Mouse (Mus musculus): ENCODE measurements around the gene Atg7. TPM values are rescaled to one million over a fixed set of nuclear protein-coding genes. Genes with fewer than 3 reads are reported as not detected.
"Not testable (repeated sequence)": the region's sequence is repeated elsewhere in the genome, so short reads cannot be mapped to it uniquely, and the experiment has no call there.

Gene Atg7
- polyA plus RNA-seq (2016; fragmentation: Nextera tagmentation; extraction: Ambion mirVana) = 24.4 and 25.0 TPM in 2 replicates

- Histone ChIP-seq H3K9me3 (no peaks in the 10 kb centered on the region), H3K4me1 (replicated peaks) (peaks cover 10% of the 10 kb centered on the region), H3K4me3 (peak within 1 kb of the TSS; percentile 70), H3K27me3 (ENCODE audit: insufficient read depth, poor library complexity, severe bottlenecking) (no peaks in the 10 kb centered on the region), H3K36me3 (no peaks in the 10 kb centered on the region), H3K27ac (peak within 1 kb of the TSS; percentile 86)
- peak; percentile 94 for DNase-seq (ENCODE audit: low spot score)
- WGBS = under 1% methylated on average over 38 of the region's 38 CpGs
Measured at GRCm38 (mm10) chr6:114642601-114643528, at the start of gene Atg7. Gene Atg7, plus strand, starts transcription at chr6:114643097.

- H3K4me1 ChIP-seq (replicated peaks); H3K4me3 ChIP-seq; H3K27ac ChIP-seq; H3K36me3 ChIP-seq; H3K9me3 ChIP-seq; H3K27me3 ChIP-seq (ENCODE audit: insufficient read depth, poor library complexity, severe bottlenecking); DNase-seq (ENCODE audit: low spot score): not testable (repeated sequence)
- 4% methylated on average over 10 of the region's 17 CpGs for WGBS
Measured at GRCm38 (mm10) chr6:114614076-114614475, 28.8 kb upstream of the Atg7 start.

GRCm38 (mm10) chr6:114633886-114634285 lies 9.0 kb upstream of the Atg7 start:
- H3K27ac ChIP-seq; H3K4me1 ChIP-seq (replicated peaks); H3K27me3 ChIP-seq (ENCODE audit: insufficient read depth, poor library complexity, severe bottlenecking); DNase-seq (ENCODE audit: low spot score); H3K9me3 ChIP-seq; H3K4me3 ChIP-seq; H3K36me3 ChIP-seq: not testable (repeated sequence)
- no CpG with 5 or more reads among the region's 14 CpGs for WGBS

GRCm38 (mm10) chr6:114643716-114644115 lies 819 bp downstream of the Atg7 start:
- no peaks in the 10 kb centered on the region for H3K36me3 ChIP-seq
- DNase-seq (ENCODE audit: low spot score) = no peak
- H3K27me3 ChIP-seq (ENCODE audit: insufficient read depth, poor library complexity, severe bottlenecking) = no peaks in the 10 kb centered on the region
- H3K9me3 ChIP-seq = no peaks in the 10 kb centered on the region
- 48% methylated on average over 8 of the region's 8 CpGs for WGBS
- H3K4me3 ChIP-seq = peak overlapping the region; percentile 70
- H3K27ac ChIP-seq = no peak overlapping the region
- H3K4me1 ChIP-seq (replicated peaks) = peaks cover 10% of the 10 kb centered on the region

- 81% methylated on average over 1 of the region's 1 CpGs for WGBS
- no peaks in the 10 kb centered on the region for H3K27me3 ChIP-seq (ENCODE audit: insufficient read depth, poor library complexity, severe bottlenecking)
- H3K36me3 ChIP-seq = no peaks in the 10 kb centered on the region
- no peak overlapping the region for H3K27ac ChIP-seq
- no peak for DNase-seq (ENCODE audit: low spot score)
- H3K4me3 ChIP-seq = no peak overlapping the region
- no peaks in the 10 kb centered on the region for H3K9me3 ChIP-seq
- H3K4me1 ChIP-seq (replicated peaks) = peaks cover 10% of the 10 kb centered on the region
Measured at GRCm38 (mm10) chr6:114644531-114644930, 1.6 kb downstream of the Atg7 start.

- 85% methylated on average over 1 of the region's 1 CpGs for WGBS
- H3K4me1 ChIP-seq (replicated peaks) = peaks cover 16% of the 10 kb centered on the region
Measured at GRCm38 (mm10) chr6:114646201-114646600, 3.3 kb downstream of the Atg7 start.

GRCm38 (mm10) chr6:114647011-114647410 lies 4.1 kb downstream of the Atg7 start:
- Histone ChIP-seq H3K27ac (no peak overlapping the region), H3K4me1 (replicated peaks) (peaks cover 24% of the 10 kb centered on the region), H3K27me3 (ENCODE audit: insufficient read depth, poor library complexity, severe bottlenecking) (no peaks in the 10 kb centered on the region), H3K9me3 (no peaks in the 10 kb centered on the region), H3K36me3 (no peaks in the 10 kb centered on the region), H3K4me3 (no peak overlapping the region)
- no peak for DNase-seq (ENCODE audit: low spot score)
- 89% methylated on average over 6 of the region's 6 CpGs for WGBS

More at GRCm38 (mm10) chr6:114646201-114646600, 3.3 kb downstream of the Atg7 start:
- Histone ChIP-seq H3K27ac (no peak overlapping the region), H3K27me3 (ENCODE audit: insufficient read depth, poor library complexity, severe bottlenecking) (no peaks in the 10 kb centered on the region), H3K9me3 (no peaks in the 10 kb centered on the region), H3K36me3 (no peaks in the 10 kb centered on the region), H3K4me3 (no peak overlapping the region)
- no peak for DNase-seq (ENCODE audit: low spot score)

GRCm38 (mm10) chr6:114648352-114649030 lies 5.6 kb downstream of the Atg7 start:
- no peak overlapping the region for H3K27ac ChIP-seq
- no peaks in the 10 kb centered on the region for H3K9me3 ChIP-seq
- H3K4me3 ChIP-seq = no peak overlapping the region
- peaks cover 31% of the 10 kb centered on the region for H3K4me1 ChIP-seq (replicated peaks)
- no peak for DNase-seq (ENCODE audit: low spot score)
- WGBS = 79% methylated on average over 4 of the region's 4 CpGs
- no peaks in the 10 kb centered on the region for H3K27me3 ChIP-seq (ENCODE audit: insufficient read depth, poor library complexity, severe bottlenecking)
- no peaks in the 10 kb centered on the region for H3K36me3 ChIP-seq

GRCm38 (mm10) chr6:114652209-114652608 lies 9.3 kb downstream of the Atg7 start:
- H3K4me3 ChIP-seq = no peak overlapping the region
- H3K9me3 ChIP-seq = no peaks in the 10 kb centered on the region
- no peaks in the 10 kb centered on the region for H3K27me3 ChIP-seq (ENCODE audit: insufficient read depth, poor library complexity, severe bottlenecking)
- peaks cover 27% of the 10 kb centered on the region for H3K4me1 ChIP-seq (replicated peaks)
- 54% methylated on average over 3 of the region's 3 CpGs for WGBS
- DNase-seq (ENCODE audit: low spot score) = peak; percentile 18
- H3K36me3 ChIP-seq = no peaks in the 10 kb centered on the region
- peak overlapping the region; percentile 84; the same call in 1 of the 2 replicates for H3K27ac ChIP-seq

GRCm38 (mm10) chr6:114656826-114657600 lies 14.1 kb downstream of the Atg7 start:
- no peak overlapping the region for H3K4me3 ChIP-seq
- no peak for DNase-seq (ENCODE audit: low spot score)
- H3K9me3 ChIP-seq = no peaks in the 10 kb centered on the region
- WGBS = 91% methylated on average over 7 of the region's 7 CpGs
- H3K27me3 ChIP-seq (ENCODE audit: insufficient read depth, poor library complexity, severe bottlenecking) = no peaks in the 10 kb centered on the region
- peaks cover 13% of the 10 kb centered on the region for H3K4me1 ChIP-seq (replicated peaks)
- H3K27ac ChIP-seq = no peak overlapping the region
- H3K36me3 ChIP-seq = no peaks in the 10 kb centered on the region

- no peaks in the 10 kb centered on the region for H3K9me3 ChIP-seq
- WGBS = 92% methylated on average over 4 of the region's 4 CpGs
- DNase-seq (ENCODE audit: low spot score) = no peak
- no peaks in the 10 kb centered on the region for H3K36me3 ChIP-seq
- H3K27me3 ChIP-seq (ENCODE audit: insufficient read depth, poor library complexity, severe bottlenecking) = no peaks in the 10 kb centered on the region
- no peak overlapping the region for H3K4me3 ChIP-seq
- H3K4me1 ChIP-seq (replicated peaks) = peaks cover 6% of the 10 kb centered on the region; the same call in 1 of the 2 replicates
- no peak overlapping the region for H3K27ac ChIP-seq
Measured at GRCm38 (mm10) chr6:114657807-114658206, 14.9 kb downstream of the Atg7 start.

- no peaks in the 10 kb centered on the region for H3K9me3 ChIP-seq
- DNase-seq (ENCODE audit: low spot score) = no peak
- no peak overlapping the region for H3K27ac ChIP-seq
- H3K4me1 ChIP-seq (replicated peaks) = no peaks in the 10 kb centered on the region
- no peaks in the 10 kb centered on the region for H3K27me3 ChIP-seq (ENCODE audit: insufficient read depth, poor library complexity, severe bottlenecking)
- no peaks in the 10 kb centered on the region for H3K36me3 ChIP-seq
- no peak overlapping the region for H3K4me3 ChIP-seq
- 67% methylated on average over 4 of the region's 4 CpGs for WGBS
Measured at GRCm38 (mm10) chr6:114659278-114659991, 16.5 kb downstream of the Atg7 start.

All from hindbrain, embryonic 10.5 days (tissue).